Mouse (Mus musculus) liver, embryonic 12.5 days (tissue): ENCODE results near the gene Slc44a1. TPM values are rescaled to one million over a fixed set of nuclear protein-coding genes. Genes with fewer than 3 reads are reported as not detected.
A peak's percentile ranks its signal among the peaks of the same experiment; 100 is the strongest.

ENCODE experiments used
- ATAC-seq: fragments of 200-750 bp; cut with Nextera tagmentation; 2 replicates; pipeline ENCODE4 v1.8.0; 2017; ENCODE audit warnings: moderate number of reproducible peaks, mild to moderate bottlenecking, moderate library complexity
- H3K27ac ChIP-seq: fragments of 300-500 bp; sonication (generic); 2 replicates; pipeline ENCODE4 v1.5.1; 2016; ENCODE audit warnings: mild to moderate bottlenecking
- H3K27me3 ChIP-seq: fragments of 300-500 bp; sonication (generic); replicated peaks from 2 replicates; pipeline ENCODE4 v1.6.1; 2016; ENCODE audit warnings: mild to moderate bottlenecking, moderate library complexity
- H3K36me3 ChIP-seq: fragments of 300-500 bp; sonication (generic); 2 replicates; pipeline ENCODE4 v1.6.1; 2016; ENCODE audit warnings: mild to moderate bottlenecking, moderate library complexity
- H3K4me1 ChIP-seq: fragments of 300-500 bp; sonication (generic); 2 replicates; pipeline ENCODE4 v1.6.1; 2016
- H3K4me2 ChIP-seq: fragments of 300-500 bp; sonication (generic); 2 replicates; pipeline ENCODE4 v1.6.1; 2016; ENCODE audit warnings: mild to moderate bottlenecking, moderate library complexity
- H3K4me3 ChIP-seq: fragments of 300-500 bp; sonication (generic); 2 replicates; pipeline ENCODE4 v1.5.1; 2016; ENCODE audit warnings: mild to moderate bottlenecking, moderate library complexity
- H3K9ac ChIP-seq: fragments of 300-500 bp; sonication (generic); 2 replicates; pipeline ENCODE4 v1.6.1; 2016; ENCODE audit warnings: mild to moderate bottlenecking, moderate library complexity
- H3K9me3 ChIP-seq: fragments of 300-500 bp; sonication (generic); replicated peaks from 2 replicates; pipeline ENCODE4 v1.6.1; 2016; ENCODE audit warnings: mild to moderate bottlenecking, moderate library complexity
- WGBS: fragments of 180-500 bp; shearing (Covaris S2); methylation state at CpG from one replicate; pipeline ENCODE4 v1.1.7; 2016; ENCODE audit not compliant: insufficient replicate concordance; 5-methylcytosine and 5-hydroxymethylcytosine counted together
- polyA plus RNA-seq: library from polyadenylated mRNA; unstranded; fragments of >200 nt; fragmentation: Nextera tagmentation; extraction: Ambion mirVana; gene quantifications from 2 replicates; pipeline ENCODE4 v1.2.1, GENCODE M21; 2016

Slc44a1 gene
- polyA plus RNA-seq, 1 experiment from 2014 or later: 14.0 TPM

- H3K27ac ChIP-seq: peak overlapping the region; percentile 74
- H3K4me1 ChIP-seq: no peaks in the 10 kb centered on the region
- no peak overlapping the region for H3K4me2 ChIP-seq
- peak; percentile 84 for ATAC-seq
- no peak overlapping the region for H3K4me3 ChIP-seq
- WGBS: 57% methylated on average over 12 of the region's 12 CpGs
- no peaks in the 10 kb centered on the region for H3K27me3 ChIP-seq
- H3K36me3 ChIP-seq: no peaks in the 10 kb centered on the region
- no peak overlapping the region for H3K9ac ChIP-seq
- no peaks in the 10 kb centered on the region for H3K9me3 ChIP-seq
Observed at GRCm38 (mm10) chr4:53595246-53596062, 155.2 kb downstream of the Slc44a1 start.

DNA sequence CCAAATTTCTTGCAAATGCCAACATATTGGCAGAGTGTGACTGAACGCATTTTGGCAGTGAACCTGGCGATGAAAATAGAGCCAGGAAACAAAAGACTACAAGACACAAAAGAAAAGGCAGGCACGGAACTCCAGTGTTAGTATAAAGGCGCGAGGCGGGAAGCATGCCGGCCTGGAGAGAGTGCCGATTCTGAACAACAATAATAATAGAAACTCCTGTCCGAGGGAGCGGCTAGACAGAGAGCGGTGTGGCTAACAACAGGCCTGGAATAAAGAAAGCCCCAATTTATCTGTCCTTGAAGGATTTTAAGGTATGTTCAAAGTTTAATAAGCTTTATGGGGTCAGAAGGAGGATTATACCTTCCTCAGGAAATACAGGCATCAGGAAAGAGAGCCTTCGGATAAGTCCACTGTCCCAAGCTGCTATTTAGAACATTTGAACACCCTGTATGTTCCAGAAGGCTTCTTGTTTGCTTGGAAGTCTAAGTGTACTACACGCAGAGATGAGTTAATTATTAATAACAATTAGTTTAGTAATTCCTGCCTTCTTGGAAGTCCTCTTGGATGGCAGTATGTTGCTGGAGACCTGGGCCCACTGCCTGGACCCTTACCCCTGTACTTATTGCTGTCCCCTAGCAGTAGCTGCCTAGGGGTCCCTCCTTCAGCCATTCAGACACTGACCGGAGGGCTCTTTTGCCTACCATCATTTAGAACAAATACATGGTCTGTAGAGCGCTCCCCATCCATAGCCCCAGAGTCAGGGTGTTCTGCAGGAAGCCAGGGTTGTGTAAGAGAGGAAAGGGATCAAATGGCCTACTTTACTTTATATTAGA lies 156.1 kb downstream of the Slc44a1 start:
- Histone ChIP-seq H3K9me3 (no peaks in the 10 kb centered on the region), H3K4me2 (peak overlapping the region; percentile 28), H3K9ac (no peak overlapping the region), H3K4me1 (no peaks in the 10 kb centered on the region), H3K4me3 (no peak overlapping the region), H3K27ac (peak overlapping the region; percentile 74), H3K36me3 (no peaks in the 10 kb centered on the region), H3K27me3 (no peaks in the 10 kb centered on the region)
- WGBS: 72% methylated on average over 15 of the region's 15 CpGs
- ATAC-seq: no peak

GRCm38 (mm10) chr4:53600462-53600861 lies 160.2 kb downstream of the Slc44a1 start:
- Histone ChIP-seq H3K4me1 (no peaks in the 10 kb centered on the region), H3K4me2 (no peak overlapping the region), H3K27me3 (no peaks in the 10 kb centered on the region), H3K4me3 (no peak overlapping the region), H3K9ac (no peak overlapping the region), H3K9me3 (no peaks in the 10 kb centered on the region), H3K27ac (no peak overlapping the region), H3K36me3 (no peaks in the 10 kb centered on the region)
- 34% methylated on average over 6 of the region's 6 CpGs for WGBS
- ATAC-seq: no peak

DNA sequence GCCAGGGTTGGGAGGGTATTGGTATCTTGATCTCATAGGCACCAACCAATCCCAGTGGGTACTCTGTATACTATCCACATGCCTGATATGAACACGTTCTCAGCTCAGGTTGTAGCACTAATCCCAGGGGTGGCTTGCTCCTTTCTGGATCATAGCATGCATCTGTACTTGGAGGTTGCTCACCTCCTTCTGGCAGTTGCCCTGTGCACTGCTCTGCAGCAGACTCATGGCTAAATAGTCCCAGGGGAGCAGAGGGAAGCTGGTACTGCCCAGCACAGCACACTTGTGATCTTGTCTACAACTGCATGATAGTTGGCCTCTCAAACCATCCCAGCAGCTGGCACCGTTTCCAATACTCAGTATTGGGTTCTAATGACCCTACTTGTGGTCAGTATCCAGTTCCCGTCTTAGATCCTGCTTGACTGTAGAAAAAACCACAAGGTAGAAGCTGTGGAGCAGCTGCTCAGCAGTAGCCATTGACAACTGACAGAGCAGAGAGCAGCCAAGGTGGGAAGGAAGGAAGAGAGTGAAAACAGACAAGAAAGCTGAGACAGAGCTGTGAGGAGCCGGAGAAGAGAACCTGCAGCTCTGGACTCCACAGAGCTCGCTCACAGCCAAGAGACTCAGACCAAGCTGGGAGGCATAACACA lies 174.5 kb downstream of the Slc44a1 start:
- H3K27me3 ChIP-seq: no peaks in the 10 kb centered on the region
- no peak overlapping the region for H3K27ac ChIP-seq
- no peak overlapping the region for H3K9ac ChIP-seq
- no peaks in the 10 kb centered on the region for H3K9me3 ChIP-seq
- H3K36me3 ChIP-seq: no peaks in the 10 kb centered on the region
- no peak for ATAC-seq
- WGBS: 49% methylated on average over 5 of the region's 5 CpGs
- no peak overlapping the region for H3K4me3 ChIP-seq
- H3K4me1 ChIP-seq: no peaks in the 10 kb centered on the region
- H3K4me2 ChIP-seq: no peak overlapping the region

DNA sequence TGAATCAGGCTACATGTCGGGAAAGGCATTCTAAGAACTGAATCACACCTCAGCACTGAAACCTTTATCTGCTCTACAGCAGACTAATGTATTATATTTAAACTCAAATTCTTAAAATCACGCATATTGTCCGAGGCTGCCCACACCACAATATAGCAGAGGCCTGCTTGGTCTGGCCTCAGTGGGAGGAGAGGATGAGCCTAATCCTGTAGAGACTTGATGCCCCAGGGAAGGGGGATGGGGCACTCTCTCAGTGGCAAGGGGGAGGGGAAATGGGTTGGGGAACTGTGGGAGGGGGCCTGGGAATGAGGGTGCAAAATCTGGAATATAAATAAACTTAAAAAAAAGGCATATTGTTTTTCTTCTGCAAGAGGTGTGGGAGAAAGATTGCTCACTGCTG lies 177.8 kb downstream of the Slc44a1 start:
- Histone ChIP-seq H3K4me2 (no peak overlapping the region), H3K9me3 (no peaks in the 10 kb centered on the region), H3K27ac (no peak overlapping the region), H3K4me3 (no peak overlapping the region), H3K9ac (no peak overlapping the region), H3K27me3 (no peaks in the 10 kb centered on the region), H3K36me3 (no peaks in the 10 kb centered on the region), H3K4me1 (no peaks in the 10 kb centered on the region)
- WGBS: 38% methylated on average over 3 of the region's 3 CpGs
- no peak for ATAC-seq

DNA sequence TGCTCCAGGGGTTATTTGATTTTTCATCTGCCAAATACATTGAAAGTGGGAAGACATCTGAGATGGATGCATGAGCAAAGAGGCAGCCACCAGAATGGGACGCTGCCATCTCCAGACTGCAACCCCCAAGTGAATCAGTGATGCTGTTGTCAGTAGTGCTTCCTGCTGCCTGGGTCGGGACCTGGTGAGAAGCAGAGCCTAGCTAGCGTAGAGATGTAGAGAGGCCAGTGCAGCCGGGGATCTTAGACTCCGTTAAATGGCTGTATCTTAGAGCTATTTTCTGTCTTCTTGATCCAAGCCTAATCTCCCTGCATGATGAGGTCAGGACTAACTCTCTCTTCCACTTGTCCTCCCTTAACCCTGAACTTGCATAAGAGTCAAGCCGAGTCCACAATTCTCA lies 179.9 kb downstream of the Slc44a1 start:
- H3K4me3 ChIP-seq: no peak overlapping the region
- no peak for ATAC-seq
- no peak overlapping the region for H3K9ac ChIP-seq
- no peaks in the 10 kb centered on the region for H3K4me1 ChIP-seq
- 70% methylated on average over 6 of the region's 6 CpGs for WGBS
- no peaks in the 10 kb centered on the region for H3K9me3 ChIP-seq
- H3K27ac ChIP-seq: no peak overlapping the region
- no peak overlapping the region for H3K4me2 ChIP-seq
- no peaks in the 10 kb centered on the region for H3K36me3 ChIP-seq
- H3K27me3 ChIP-seq: no peaks in the 10 kb centered on the region

DNA sequence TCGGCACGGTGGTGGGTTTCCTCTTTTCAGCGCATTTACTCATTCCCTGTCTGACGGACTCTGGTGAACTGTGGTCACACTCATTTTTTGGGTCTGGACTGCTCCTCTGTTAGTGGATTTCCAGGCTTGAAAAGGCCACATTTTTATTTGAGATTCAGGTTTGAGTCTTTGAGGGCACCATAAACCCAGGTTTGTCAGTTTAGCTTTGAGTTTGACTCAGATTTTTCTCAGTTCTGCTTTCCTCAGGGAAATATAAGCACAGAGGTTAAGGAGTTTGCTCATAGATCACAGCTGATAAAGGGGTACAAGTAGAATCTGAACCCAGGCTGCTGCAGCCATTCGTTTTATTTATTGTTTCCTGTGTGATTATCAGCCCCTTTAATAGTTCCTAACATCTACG lies 180.9 kb downstream of the Slc44a1 start:
- ATAC-seq: no peak

GRCm38 (mm10) chr4:53621490-53621889 lies 181.3 kb downstream of the Slc44a1 start:
- Histone ChIP-seq H3K4me2 (no peak overlapping the region), H3K9me3 (no peaks in the 10 kb centered on the region), H3K4me3 (no peak overlapping the region), H3K4me1 (no peaks in the 10 kb centered on the region), H3K36me3 (no peaks in the 10 kb centered on the region), H3K27me3 (no peaks in the 10 kb centered on the region), H3K9ac (no peak overlapping the region), H3K27ac (no peak overlapping the region)
- 52% methylated on average over 5 of the region's 5 CpGs for WGBS
- no peak for ATAC-seq

More for the DNA sequence above, 180.9 kb downstream of the Slc44a1 start:
- Histone ChIP-seq H3K27ac (no peak overlapping the region), H3K4me1 (no peaks in the 10 kb centered on the region), H3K36me3 (no peaks in the 10 kb centered on the region), H3K27me3 (no peaks in the 10 kb centered on the region), H3K9me3 (no peaks in the 10 kb centered on the region), H3K4me3 (no peak overlapping the region), H3K4me2 (no peak overlapping the region), H3K9ac (no peak overlapping the region)
- 60% methylated on average over 6 of the region's 6 CpGs for WGBS

DNA sequence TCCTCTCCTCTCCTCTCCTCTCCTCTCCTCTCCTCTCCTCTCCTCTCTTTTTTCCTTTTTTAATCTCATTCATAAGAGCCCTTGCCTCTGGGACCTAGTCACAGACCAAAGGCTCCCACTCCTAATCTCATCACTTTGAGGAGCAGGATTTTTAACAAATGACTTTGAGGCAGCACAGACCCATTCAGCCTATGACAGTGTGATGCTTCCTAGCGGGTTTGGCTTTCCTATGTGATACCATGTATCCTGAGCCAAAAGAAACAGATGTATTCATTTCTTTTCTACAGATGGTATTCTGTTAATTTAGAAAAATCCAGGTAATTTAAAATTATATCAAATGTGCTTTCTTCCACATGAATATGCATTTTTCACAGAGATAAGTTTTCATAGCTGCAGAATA lies 183.5 kb downstream of the Slc44a1 start:
- ATAC-seq: no peak
- Histone ChIP-seq H3K36me3 (no peaks in the 10 kb centered on the region), H3K4me1 (no peaks in the 10 kb centered on the region), H3K4me3 (no peak overlapping the region), H3K4me2 (no peak overlapping the region), H3K9me3 (no peaks in the 10 kb centered on the region), H3K27me3 (peaks cover 11% of the 10 kb centered on the region; the same call in 1 of the 2 replicates), H3K27ac (no peak overlapping the region), H3K9ac (no peak overlapping the region)
- 53% methylated on average over 1 of the region's 1 CpGs for WGBS

GRCm38 (mm10) chr4:53624816-53625215 lies 184.6 kb downstream of the Slc44a1 start:
- Histone ChIP-seq H3K36me3 (no peaks in the 10 kb centered on the region), H3K9me3 (no peaks in the 10 kb centered on the region), H3K4me1 (no peaks in the 10 kb centered on the region), H3K27me3 (peaks cover 22% of the 10 kb centered on the region), H3K27ac (no peak overlapping the region), H3K4me2 (no peak overlapping the region), H3K9ac (no peak overlapping the region), H3K4me3 (no peak overlapping the region)
- WGBS: 51% methylated on average over 4 of the region's 4 CpGs
- no peak for ATAC-seq

DNA sequence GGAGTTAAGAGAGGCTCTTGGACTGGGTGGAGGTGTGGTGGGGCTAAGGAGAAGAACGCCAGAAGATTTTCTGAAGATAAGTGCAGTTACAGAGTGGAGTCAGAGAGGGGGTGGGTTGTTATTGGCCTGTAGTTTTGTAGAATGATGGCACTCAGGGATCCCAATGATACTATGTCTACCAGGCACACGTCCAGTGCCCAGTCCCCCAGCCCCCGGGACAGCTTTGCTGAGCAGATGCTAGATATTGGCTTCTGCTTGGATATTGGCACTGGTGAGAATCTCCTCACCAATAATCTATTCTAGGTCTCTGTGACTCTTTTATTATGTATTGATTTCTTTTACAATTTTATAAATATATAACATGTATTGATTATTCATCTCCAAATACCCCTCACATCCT lies 185.1 kb downstream of the Slc44a1 start:
- Histone ChIP-seq H3K9me3 (no peaks in the 10 kb centered on the region), H3K4me3 (no peak overlapping the region), H3K4me1 (no peaks in the 10 kb centered on the region), H3K27me3 (peaks cover 26% of the 10 kb centered on the region), H3K27ac (no peak overlapping the region), H3K9ac (no peak overlapping the region), H3K4me2 (no peak overlapping the region), H3K36me3 (no peaks in the 10 kb centered on the region)
- 71% methylated on average over 3 of the region's 3 CpGs for WGBS
- ATAC-seq: no peak

DNA sequence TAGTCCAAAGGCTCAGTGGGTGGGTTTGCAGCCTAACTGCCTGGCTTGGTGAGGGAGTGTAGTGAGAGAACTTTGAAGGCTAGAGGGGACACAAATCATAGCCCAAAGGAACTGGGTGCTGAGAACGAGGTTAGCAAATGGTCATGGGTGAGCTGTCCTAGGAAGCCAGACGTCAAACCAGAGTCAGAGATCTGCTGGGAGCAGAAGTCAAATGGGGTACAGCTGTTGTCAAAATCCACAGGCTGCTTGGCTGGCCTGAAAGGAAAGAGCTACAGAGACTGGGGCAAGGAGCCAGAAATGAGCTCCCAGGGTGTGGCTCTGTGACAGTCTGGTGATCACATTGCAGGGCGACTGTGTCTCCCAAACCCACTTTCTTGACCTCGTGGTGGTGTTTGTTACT lies 188.7 kb downstream of the Slc44a1 start:
- no peaks in the 10 kb centered on the region for H3K36me3 ChIP-seq
- H3K27ac ChIP-seq: no peak overlapping the region
- no peak for ATAC-seq
- H3K4me2 ChIP-seq: no peak overlapping the region
- peaks cover 12% of the 10 kb centered on the region; the same call in 1 of the 2 replicates for H3K4me1 ChIP-seq
- no peak overlapping the region for H3K4me3 ChIP-seq
- WGBS: 32% methylated on average over 4 of the region's 4 CpGs
- H3K9me3 ChIP-seq: no peaks in the 10 kb centered on the region
- H3K9ac ChIP-seq: no peak overlapping the region
- H3K27me3 ChIP-seq: peaks cover 44% of the 10 kb centered on the region
